Mouse (Mus musculus): ENCODE results near the gene Tmprss6. TPM values are rescaled to one million over a fixed set of nuclear protein-coding genes. Genes with fewer than 3 reads are reported as not detected.

Tmprss6 gene
- polyA plus RNA-seq, 1 experiment from 2014 or later = 1.1 TPM

GRCm38 (mm10) chr15:78420395-78420794 is 48.0 kb downstream of the Tmprss6 start:
- H3K27me3 ChIP-seq (ENCODE audit: control insufficient read depth, insufficient read depth, low read length) = no peaks in the 10 kb centered on the region
- no peak overlapping the region for H3K4me3 ChIP-seq (replicated peaks; ENCODE audit: low read length)
- DNase-seq (ENCODE audit: low spot score) = no peak
- no peak overlapping the region for H3K27ac ChIP-seq
- no peak overlapping the region for H3K9ac ChIP-seq
- H3K36me3 ChIP-seq (replicated peaks; ENCODE audit: control insufficient read depth, insufficient read depth) = no peaks in the 10 kb centered on the region
- ATAC-seq (ENCODE audit: low FRiP score) = no peak
- 88% methylated on average over 13 of the region's 13 CpGs for WGBS
- no peaks in the 10 kb centered on the region for H3K9me3 ChIP-seq (ENCODE audit: control insufficient read depth, low read length)
- H3K4me1 ChIP-seq (replicated peaks; ENCODE audit: control insufficient read depth, insufficient read depth, low read length) = 0 out of 2 replicates have a peak, but pooled peaks cover 3% of the 10 kb centered on the region
- H3K4me2 ChIP-seq (replicated peaks) = no peak overlapping the region

GRCm38 (mm10) chr15:78416937-78417336 is 51.5 kb downstream of the Tmprss6 start:
- H3K9ac ChIP-seq = no peak overlapping the region
- H3K27me3 ChIP-seq (ENCODE audit: control insufficient read depth, insufficient read depth, low read length) = no peaks in the 10 kb centered on the region
- no peak for ATAC-seq (ENCODE audit: low FRiP score)
- no peaks in the 10 kb centered on the region for H3K9me3 ChIP-seq (ENCODE audit: control insufficient read depth, low read length)
- no peak overlapping the region for H3K4me3 ChIP-seq (replicated peaks; ENCODE audit: low read length)
- DNase-seq (ENCODE audit: low spot score) = no peak
- no peak overlapping the region for H3K27ac ChIP-seq
- WGBS = 15% methylated on average over 4 of the region's 4 CpGs
- no peak overlapping the region for H3K4me2 ChIP-seq (replicated peaks)
- 0 out of 2 replicates have a peak, but pooled peaks cover 3% of the 10 kb centered on the region for H3K4me1 ChIP-seq (replicated peaks; ENCODE audit: control insufficient read depth, insufficient read depth, low read length)
- H3K36me3 ChIP-seq (replicated peaks; ENCODE audit: control insufficient read depth, insufficient read depth) = peaks cover 7% of the 10 kb centered on the region

- H3K9me3 ChIP-seq (ENCODE audit: control insufficient read depth, low read length) = no peaks in the 10 kb centered on the region
- ATAC-seq (ENCODE audit: low FRiP score) (no peak), DNase-seq (ENCODE audit: low spot score) (no peak)
- peaks cover 27% of the 10 kb centered on the region for H3K27me3 ChIP-seq (ENCODE audit: control insufficient read depth, insufficient read depth, low read length)
- H3K9ac ChIP-seq = no peak overlapping the region
- peaks cover 14% of the 10 kb centered on the region for H3K4me1 ChIP-seq (replicated peaks; ENCODE audit: control insufficient read depth, insufficient read depth, low read length)
- H3K27ac ChIP-seq = no peak overlapping the region
- no peak overlapping the region for H3K4me2 ChIP-seq (replicated peaks)
- 92% methylated on average over 8 of the region's 8 CpGs for WGBS
- peaks cover 7% of the 10 kb centered on the region for H3K36me3 ChIP-seq (replicated peaks; ENCODE audit: control insufficient read depth, insufficient read depth)
- H3K4me3 ChIP-seq (replicated peaks; ENCODE audit: low read length) = no peak overlapping the region
Observed at GRCm38 (mm10) chr15:78414157-78414556, 54.3 kb downstream of the Tmprss6 start.

GRCm38 (mm10) chr15:78413719-78414117 is 54.7 kb downstream of the Tmprss6 start:
- Histone ChIP-seq H3K9ac (no peak overlapping the region), H3K4me3 (replicated peaks; ENCODE audit: low read length) (no peak overlapping the region), H3K4me1 (replicated peaks; ENCODE audit: control insufficient read depth, insufficient read depth, low read length) (peaks cover 14% of the 10 kb centered on the region), H3K27me3 (ENCODE audit: control insufficient read depth, insufficient read depth, low read length) (peaks cover 31% of the 10 kb centered on the region), H3K27ac (no peak overlapping the region), H3K36me3 (replicated peaks; ENCODE audit: control insufficient read depth, insufficient read depth) (peaks cover 7% of the 10 kb centered on the region), H3K4me2 (replicated peaks) (no peak overlapping the region), H3K9me3 (ENCODE audit: control insufficient read depth, low read length) (no peaks in the 10 kb centered on the region)
- no peak for DNase-seq (ENCODE audit: low spot score)
- no peak for ATAC-seq (ENCODE audit: low FRiP score)
- 53% methylated on average over 1 of the region's 1 CpGs for WGBS

- Histone ChIP-seq H3K4me2 (replicated peaks) (no peak overlapping the region), H3K36me3 (replicated peaks; ENCODE audit: control insufficient read depth, insufficient read depth) (peaks cover 7% of the 10 kb centered on the region), H3K9ac (no peak overlapping the region), H3K4me3 (replicated peaks; ENCODE audit: low read length) (no peak overlapping the region), H3K27me3 (ENCODE audit: control insufficient read depth, insufficient read depth, low read length) (peaks cover 37% of the 10 kb centered on the region), H3K9me3 (ENCODE audit: control insufficient read depth, low read length) (no peaks in the 10 kb centered on the region), H3K4me1 (replicated peaks; ENCODE audit: control insufficient read depth, insufficient read depth, low read length) (peaks cover 14% of the 10 kb centered on the region), H3K27ac (no peak overlapping the region)
- ATAC-seq (ENCODE audit: low FRiP score) (no peak), DNase-seq (ENCODE audit: low spot score) (no peak)
- WGBS = 94% methylated on average over 14 of the region's 14 CpGs
Observed at GRCm38 (mm10) chr15:78413083-78413718, 55.2 kb downstream of the Tmprss6 start.

- no peak for DNase-seq (ENCODE audit: low spot score)
- H3K9ac ChIP-seq = no peak overlapping the region; the same call in 1 of the 2 replicates
Observed at GRCm38 (mm10) chr15:78409570-78410052, 58.8 kb downstream of the Tmprss6 start.

GRCm38 (mm10) chr15:78406293-78406934 is 62.0 kb downstream of the Tmprss6 start, which contains the start of gene Mpst:
Gene Mpst, plus strand, starts transcription at chr15:78406416.
- no peaks in the 10 kb centered on the region for H3K9me3 ChIP-seq (ENCODE audit: control insufficient read depth, low read length)
- peak within 1 kb of the TSS; percentile 91 for H3K4me2 ChIP-seq (replicated peaks)
- peaks cover 37% of the 10 kb centered on the region for H3K4me1 ChIP-seq (replicated peaks; ENCODE audit: control insufficient read depth, insufficient read depth, low read length)
- H3K9ac ChIP-seq = peak within 1 kb of the TSS; percentile 65
- H3K4me3 ChIP-seq (replicated peaks; ENCODE audit: low read length) = peak within 1 kb of the TSS; percentile 55
- no peaks in the 10 kb centered on the region for H3K36me3 ChIP-seq (replicated peaks; ENCODE audit: control insufficient read depth, insufficient read depth)
- peaks cover 33% of the 10 kb centered on the region for H3K27me3 ChIP-seq (ENCODE audit: control insufficient read depth, insufficient read depth, low read length)
- peak within 1 kb of the TSS; percentile 83 for H3K27ac ChIP-seq
- WGBS = under 1% methylated on average over 40 of the region's 40 CpGs
- peak; percentile 86 for ATAC-seq (ENCODE audit: low FRiP score)
- DNase-seq (ENCODE audit: low spot score) = peak; percentile 81

More at GRCm38 (mm10) chr15:78409570-78410052, 58.8 kb downstream of the Tmprss6 start:
- H3K27ac ChIP-seq = no peak overlapping the region
- H3K27me3 ChIP-seq (ENCODE audit: control insufficient read depth, insufficient read depth, low read length) = peaks cover 38% of the 10 kb centered on the region
- H3K4me2 ChIP-seq (replicated peaks) = peak overlapping the region; percentile 37
- no peaks in the 10 kb centered on the region for H3K9me3 ChIP-seq (ENCODE audit: control insufficient read depth, low read length)
- WGBS = 8% methylated on average over 12 of the region's 12 CpGs
- peak overlapping the region; percentile 14; the same call in 1 of the 2 replicates for H3K4me3 ChIP-seq (replicated peaks; ENCODE audit: low read length)
- no peak for ATAC-seq (ENCODE audit: low FRiP score)
- peaks cover 31% of the 10 kb centered on the region for H3K4me1 ChIP-seq (replicated peaks; ENCODE audit: control insufficient read depth, insufficient read depth, low read length)
- peaks cover 7% of the 10 kb centered on the region for H3K36me3 ChIP-seq (replicated peaks; ENCODE audit: control insufficient read depth, insufficient read depth)

GRCm38 (mm10) chr15:78405517-78406211 is 62.8 kb downstream of the Tmprss6 start, which contains the start of gene Tst:
Gene Tst, minus strand, starts transcription at chr15:78405907.
- peak within 1 kb of the TSS; percentile 55 for H3K4me3 ChIP-seq (replicated peaks; ENCODE audit: low read length)
- H3K4me1 ChIP-seq (replicated peaks; ENCODE audit: control insufficient read depth, insufficient read depth, low read length) = peaks cover 41% of the 10 kb centered on the region
- H3K27ac ChIP-seq = peak within 1 kb of the TSS; percentile 83
- H3K4me2 ChIP-seq (replicated peaks) = peak within 1 kb of the TSS; percentile 91
- H3K36me3 ChIP-seq (replicated peaks; ENCODE audit: control insufficient read depth, insufficient read depth) = no peaks in the 10 kb centered on the region
- H3K9ac ChIP-seq = peak within 1 kb of the TSS; percentile 65
- H3K27me3 ChIP-seq (ENCODE audit: control insufficient read depth, insufficient read depth, low read length) = peaks cover 26% of the 10 kb centered on the region
- ATAC-seq (ENCODE audit: low FRiP score) = peak; percentile 68
- H3K9me3 ChIP-seq (ENCODE audit: control insufficient read depth, low read length) = no peaks in the 10 kb centered on the region
- DNase-seq (ENCODE audit: low spot score) = peak; percentile 82
- 1% methylated on average over 34 of the region's 34 CpGs for WGBS

- Histone ChIP-seq H3K27ac (no peak overlapping the region), H3K9me3 (ENCODE audit: control insufficient read depth, low read length) (no peaks in the 10 kb centered on the region), H3K4me2 (replicated peaks) (peak overlapping the region; percentile 91), H3K9ac (peak overlapping the region; percentile 65), H3K4me1 (replicated peaks; ENCODE audit: control insufficient read depth, insufficient read depth, low read length) (peaks cover 38% of the 10 kb centered on the region), H3K27me3 (ENCODE audit: control insufficient read depth, insufficient read depth, low read length) (peaks cover 20% of the 10 kb centered on the region), H3K36me3 (replicated peaks; ENCODE audit: control insufficient read depth, insufficient read depth) (no peaks in the 10 kb centered on the region), H3K4me3 (replicated peaks; ENCODE audit: low read length) (peak overlapping the region; percentile 55)
- ATAC-seq (ENCODE audit: low FRiP score) = no peak
- WGBS = 54% methylated on average over 11 of the region's 11 CpGs
- DNase-seq (ENCODE audit: low spot score) = no peak
Observed at GRCm38 (mm10) chr15:78405098-78405497, 63.3 kb downstream of the Tmprss6 start.

Measured in hindbrain, embryonic 14.5 days (tissue).